Comparison of ENCODE assay signal across 8 mouse cellular contexts in the genomic region with DNA sequence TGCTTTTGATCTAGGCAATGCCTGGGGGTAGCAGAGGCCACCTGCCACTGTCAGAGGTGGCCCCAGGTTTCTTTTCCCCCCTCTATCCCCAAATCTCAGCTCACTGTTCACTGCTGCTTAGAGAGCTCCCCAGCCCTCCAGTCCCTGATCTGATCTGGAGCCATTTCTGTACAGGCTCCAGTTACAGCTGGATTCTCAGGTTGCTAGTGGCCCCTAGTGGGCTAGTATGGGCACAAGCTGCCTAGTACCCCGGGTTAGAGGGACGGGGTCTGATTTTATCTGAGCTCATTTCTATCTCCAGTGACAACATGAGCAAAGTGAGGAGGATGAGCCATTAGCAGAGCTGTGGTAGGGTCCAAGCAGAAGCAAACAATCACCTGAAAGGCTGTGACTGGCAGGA.
DNase-seq lines count a peak whose midpoint lies in the region; ATAC-seq and TF ChIP-seq lines count a peak whose summit lies in the region.

No protein-coding gene starts in this region.

- 0 out of 2 replicates have a peak overlapping the region, but pooled peaks have one; percentile 13 for H3K9ac ChIP-seq in limb, embryonic 13.5 days

- no peak for TF ChIP-seq POLR2A in spleen, adult 2 months (IDR thresholded peaks at IDR 0.05; ENCODE audit: low read depth, low read length)

- intact Hi-C loops in gastrocnemius, postnatal 36 days (cut with DNase I) = loop anchor here (2.0 kb wide), 1 partner anchor 266 kb away; no protein-coding TSS in a partner anchor

- H3K4me3 ChIP-seq in spleen, adult 2 months (ENCODE audit: extremely low read depth, insufficient read depth, insufficient read length) = no peak overlapping the region
- no peak overlapping the region for H3K4me3 ChIP-seq in limb, embryonic 13.5 days

- no peaks in the 10 kb centered on the region for H3K36me3 ChIP-seq in spleen, adult 2 months (ENCODE audit: control insufficient read depth, insufficient read depth, low read length)
- peaks cover 91% of the 10 kb centered on the region for H3K36me3 ChIP-seq in limb, embryonic 13.5 days

- ATAC-seq in limb, embryonic 13.5 days (ENCODE audit: low FRiP score, low read depth) = 0 out of 2 replicates have a peak, but pooled peaks have one; percentile 20

- H3K9me3 ChIP-seq in limb, embryonic 13.5 days = no peaks in the 10 kb centered on the region

- no peaks in the 10 kb centered on the region for H3K27me3 ChIP-seq in spleen, adult 2 months (ENCODE audit: control insufficient read depth, insufficient read depth, low read length)
- no peaks in the 10 kb centered on the region for H3K27me3 ChIP-seq in limb, embryonic 13.5 days

- no peaks in the 10 kb centered on the region for H3K4me1 ChIP-seq in spleen, adult 2 months (ENCODE audit: control insufficient read depth, insufficient read depth, insufficient read length)
- H3K4me1 ChIP-seq in limb, embryonic 13.5 days = no peaks in the 10 kb centered on the region

- DNase-seq in gastrocnemius, adult 18-20 months (ENCODE audit: low spot score) = peak; percentile 43
- DNase-seq in gastrocnemius, postnatal 36 days = no peak
- peak in 1 of 2 experiments; percentile 40 for DNase-seq in spleen, adult 2 months (ENCODE audit: low read depth in 1 of 2, low spot score in 2 of 2)
- no peak for DNase-seq in spleen, postnatal 4 days (ENCODE audit: low spot score in 2 of 2)
- peak; percentile 54 for DNase-seq in thymus, postnatal 36 days
- no peak for DNase-seq in cerebellum, adult 11 months
- DNase-seq in cerebellum, postnatal 4 days (ENCODE audit: low spot score in 2 of 2) = no peak

- WGBS in spleen, adult 2 months = 22% methylated on average over 2 of the region's 2 CpGs
- WGBS in limb, embryonic 13.5 days = 29% methylated on average over 2 of the region's 2 CpGs

- peak; percentile 61; the same call in 1 of the 2 replicates for TF ChIP-seq CTCF in spleen, adult 2 months (IDR thresholded peaks at IDR 0.05; ENCODE audit: extremely low read depth, insufficient read depth, insufficient read length, insufficient replicate concordance)

- no peak overlapping the region for H3K27ac ChIP-seq in spleen, adult 2 months (ENCODE audit: insufficient read depth, low read length)
- H3K27ac ChIP-seq in limb, embryonic 13.5 days = no peak overlapping the region

- no peak overlapping the region for H3K4me2 ChIP-seq in limb, embryonic 13.5 days (replicated peaks)

Comparison
In these comparisons a context has a peak if more than half of its experiments do, and no peak if none do; other contexts are left out.
1. DNase-seq: peak in gastrocnemius, adult 18-20 months (single experiment) and thymus, postnatal 36 days (2 of 2); none in gastrocnemius, postnatal 36 days (0 of 2), spleen, postnatal 4 days (0 of 2), cerebellum, adult 11 months (single experiment) and cerebellum, postnatal 4 days (0 of 2).